Mouse (Mus musculus) ES-Bruce4 (cell line): ENCODE data around the gene Hormad2. TPM values are rescaled to one million over a fixed set of nuclear protein-coding genes. Genes with fewer than 3 reads are reported as not detected.

Experiments used
- H3K27ac ChIP-seq: 2 replicates; pipeline ENCODE4 v1.5.1; 2012; ENCODE audit warnings: low read length, inconsistent platforms; ENCODE audit not compliant: insufficient read depth
- H3K27me3 ChIP-seq: 2 replicates; pipeline ENCODE4 v1.6.1; 2012; ENCODE audit warnings: mild to moderate bottlenecking, low read length, inconsistent platforms; ENCODE audit not compliant: control insufficient read depth, poor library complexity, insufficient read depth, severe bottlenecking
- H3K36me3 ChIP-seq: 2 replicates; pipeline ENCODE4 v1.6.1; 2012; ENCODE audit warnings: inconsistent platforms, mild to moderate bottlenecking, low read length, moderate library complexity; ENCODE audit not compliant: control insufficient read depth, poor library complexity, insufficient read depth, severe bottlenecking
- H3K4me1 ChIP-seq: one replicate; pipeline ENCODE4 v1.8.1; 2011; ENCODE audit warnings: low read length; ENCODE audit not compliant: control insufficient read depth, insufficient read depth
- H3K4me3 ChIP-seq: 2 replicates; pipeline ENCODE4 v1.5.1; 2011; ENCODE audit warnings: low read depth, mild to moderate bottlenecking, low read length
- H3K9ac ChIP-seq: 2 replicates; pipeline ENCODE4 v1.6.1; 2012; ENCODE audit warnings: low read depth, mild to moderate bottlenecking, inconsistent platforms; ENCODE audit not compliant: poor library complexity, severe bottlenecking
- H3K9me3 ChIP-seq: replicated peaks from 2 replicates; pipeline ENCODE4 v1.6.1; 2012; ENCODE audit warnings: mild to moderate bottlenecking, low read length, inconsistent platforms; ENCODE audit not compliant: control insufficient read depth, poor library complexity, insufficient read depth, severe bottlenecking
- CTCF ChIP-seq: IDR thresholded peaks from one replicate; pipeline ENCODE4 v1.8.1; 2011; ENCODE audit warnings: low read depth, low read length
- EP300 ChIP-seq: IDR thresholded peaks from 2 replicates; pipeline ENCODE4 v1.6.1; 2011; ENCODE audit warnings: low read depth, low read length; ENCODE audit not compliant: insufficient read depth
- POLR2A ChIP-seq: IDR thresholded peaks from one replicate; pipeline ENCODE4 v1.8.1; 2011; ENCODE audit warnings: low read length; ENCODE audit not compliant: insufficient read depth
- polyA plus RNA-seq: library from polyadenylated mRNA; stranded (reverse); fragments of >200 nt; gene quantifications from 2 replicates; pipeline ENCODE4 v1.2.4, GENCODE M21; 2011; ENCODE audit warnings: low read depth; ENCODE audit not compliant: missing spikeins, insufficient read depth, insufficient read length

Hormad2 gene
- polyA plus RNA-seq, 1 experiment, result 3.2 TPM

GRCm38 (mm10) chr11:4421933-4422488, 18.9 kb downstream of the Hormad2 start:
- peaks cover 2% of the 10 kb centered on the region for H3K4me1 ChIP-seq
- H3K9ac ChIP-seq, result no peak overlapping the region
- H3K9me3 ChIP-seq, result no peaks in the 10 kb centered on the region
- no peaks in the 10 kb centered on the region for H3K27me3 ChIP-seq
- TF ChIP-seq CTCF, result no peak
- TF ChIP-seq EP300, result no peak
- TF ChIP-seq POLR2A, result no peak
- H3K27ac ChIP-seq, result no peak overlapping the region
- no peak overlapping the region for H3K4me3 ChIP-seq
- H3K36me3 ChIP-seq, result no peaks in the 10 kb centered on the region

DNA sequence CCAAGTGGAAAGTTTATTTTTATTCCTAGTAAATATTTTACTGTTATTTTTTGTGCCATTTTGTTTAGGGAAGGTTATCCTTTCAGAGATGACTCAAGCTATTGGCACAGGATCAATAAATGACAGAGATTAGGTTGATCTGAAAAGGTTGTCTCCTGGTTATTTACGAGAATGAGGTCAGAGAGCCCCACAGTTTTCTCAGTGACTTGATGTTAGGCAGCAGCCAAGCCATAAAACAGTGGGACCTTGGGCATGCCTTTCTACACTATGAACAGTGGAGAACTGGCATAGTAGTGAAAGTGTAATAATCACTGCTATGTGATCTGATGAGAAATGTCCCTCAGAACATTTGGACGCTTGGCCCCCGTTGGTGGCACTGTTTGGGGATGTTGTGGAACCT, 22.9 kb downstream of the Hormad2 start:
- Histone ChIP-seq H3K27me3 (no peaks in the 10 kb centered on the region), H3K9me3 (peaks cover 3% of the 10 kb centered on the region), H3K27ac (no peak overlapping the region), H3K4me3 (no peak overlapping the region), H3K9ac (no peak overlapping the region), H3K36me3 (no peaks in the 10 kb centered on the region), H3K4me1 (peaks cover 2% of the 10 kb centered on the region)
- TF ChIP-seq POLR2A, result no peak
- no peak for TF ChIP-seq EP300
- TF ChIP-seq CTCF, result no peak

GRCm38 (mm10) chr11:4412294-4412693, 28.6 kb downstream of the Hormad2 start:
- no peak overlapping the region for H3K9ac ChIP-seq
- no peaks in the 10 kb centered on the region for H3K27me3 ChIP-seq
- H3K4me3 ChIP-seq, result no peak overlapping the region
- H3K27ac ChIP-seq, result no peak overlapping the region
- H3K36me3 ChIP-seq, result no peaks in the 10 kb centered on the region
- peaks cover 3% of the 10 kb centered on the region for H3K9me3 ChIP-seq
- no peaks in the 10 kb centered on the region for H3K4me1 ChIP-seq
- TF ChIP-seq CTCF (no peak), EP300 (no peak), POLR2A (no peak)

DNA sequence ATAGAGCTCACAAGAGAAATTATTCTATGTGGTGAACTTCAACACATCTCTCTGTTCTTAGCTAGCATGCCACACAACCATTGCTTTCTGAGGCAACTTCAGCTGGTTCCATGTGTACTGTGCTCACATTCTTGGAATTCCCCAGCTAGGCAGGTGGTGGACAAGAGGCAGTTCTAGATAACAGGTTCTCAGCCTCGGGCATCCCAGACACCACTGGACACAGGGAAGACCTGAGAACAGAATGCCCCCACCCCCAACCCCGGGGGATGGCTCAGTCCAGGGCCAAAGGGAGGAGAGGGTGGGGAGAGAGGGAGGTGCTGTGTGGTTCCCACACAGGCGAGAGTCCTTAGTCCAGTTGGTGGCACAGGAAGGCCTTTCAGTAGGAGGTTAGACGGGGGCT, 36.6 kb downstream of the Hormad2 start:
- no peaks in the 10 kb centered on the region for H3K9me3 ChIP-seq
- H3K36me3 ChIP-seq, result no peaks in the 10 kb centered on the region
- H3K4me3 ChIP-seq, result no peak overlapping the region
- no peaks in the 10 kb centered on the region for H3K4me1 ChIP-seq
- H3K27ac ChIP-seq, result no peak overlapping the region
- TF ChIP-seq EP300, result no peak
- TF ChIP-seq POLR2A, result no peak
- no peak for TF ChIP-seq CTCF
- H3K9ac ChIP-seq, result no peak overlapping the region
- H3K27me3 ChIP-seq, result no peaks in the 10 kb centered on the region

DNA sequence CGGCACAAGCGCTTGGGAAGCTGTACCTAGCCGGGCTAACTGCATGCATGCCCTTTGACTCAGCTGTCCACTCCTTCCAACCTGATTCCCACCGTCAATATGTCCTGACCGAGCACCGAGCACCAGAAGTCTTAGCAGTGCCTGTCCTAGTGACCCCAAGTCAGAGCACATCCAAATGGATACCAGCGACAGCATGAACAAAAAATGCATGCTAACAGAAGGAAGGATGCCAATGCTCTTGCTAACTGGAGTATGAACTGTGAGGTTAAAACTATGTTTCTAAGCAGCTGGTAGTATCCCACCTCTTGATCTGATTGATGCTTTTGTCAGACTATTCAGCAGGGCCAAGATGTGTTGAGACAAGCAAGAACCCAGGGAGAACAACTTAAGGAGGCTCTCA, 37.5 kb downstream of the Hormad2 start:
- H3K4me3 ChIP-seq, result no peak overlapping the region
- TF ChIP-seq POLR2A, result no peak
- no peak for TF ChIP-seq EP300
- TF ChIP-seq CTCF, result no peak
- H3K4me1 ChIP-seq, result no peaks in the 10 kb centered on the region
- H3K27me3 ChIP-seq, result no peaks in the 10 kb centered on the region
- H3K9me3 ChIP-seq, result no peaks in the 10 kb centered on the region
- H3K36me3 ChIP-seq, result no peaks in the 10 kb centered on the region
- no peak overlapping the region for H3K9ac ChIP-seq
- no peak overlapping the region for H3K27ac ChIP-seq

DNA sequence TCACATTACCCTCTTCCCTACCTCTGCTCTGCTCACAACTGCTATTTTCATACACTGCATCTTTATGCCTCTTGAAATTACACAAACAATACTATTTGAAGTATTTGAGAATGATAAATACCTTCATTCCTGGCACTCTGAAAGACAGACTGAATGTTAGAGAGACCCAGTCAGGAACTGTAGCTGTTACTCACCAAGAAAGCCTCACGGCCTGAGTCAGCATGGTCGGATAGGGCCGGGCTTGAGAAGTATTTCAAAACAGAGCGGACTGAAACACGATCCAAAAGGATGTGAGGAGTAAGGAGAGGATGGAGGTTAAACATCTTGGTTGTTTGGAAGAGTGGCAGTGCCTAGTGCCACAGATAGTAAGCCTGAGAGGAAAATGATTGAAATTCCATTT, 39.7 kb downstream of the Hormad2 start:
- no peaks in the 10 kb centered on the region for H3K27me3 ChIP-seq
- H3K9ac ChIP-seq, result no peak overlapping the region
- no peaks in the 10 kb centered on the region for H3K9me3 ChIP-seq
- H3K4me1 ChIP-seq, result no peaks in the 10 kb centered on the region
- no peaks in the 10 kb centered on the region for H3K36me3 ChIP-seq
- H3K27ac ChIP-seq, result no peak overlapping the region
- H3K4me3 ChIP-seq, result no peak overlapping the region
- no peak for TF ChIP-seq CTCF
- no peak for TF ChIP-seq POLR2A
- TF ChIP-seq EP300, result no peak
